Mouse (Mus musculus): ENCODE data around the gene Tmem221. TPM values are rescaled to one million over a fixed set of nuclear protein-coding genes. Genes with fewer than 3 reads are reported as not detected.

Tmem221 gene
- polyA plus RNA-seq, 1 experiment from 2014 or later = 19.1 TPM

DNA sequence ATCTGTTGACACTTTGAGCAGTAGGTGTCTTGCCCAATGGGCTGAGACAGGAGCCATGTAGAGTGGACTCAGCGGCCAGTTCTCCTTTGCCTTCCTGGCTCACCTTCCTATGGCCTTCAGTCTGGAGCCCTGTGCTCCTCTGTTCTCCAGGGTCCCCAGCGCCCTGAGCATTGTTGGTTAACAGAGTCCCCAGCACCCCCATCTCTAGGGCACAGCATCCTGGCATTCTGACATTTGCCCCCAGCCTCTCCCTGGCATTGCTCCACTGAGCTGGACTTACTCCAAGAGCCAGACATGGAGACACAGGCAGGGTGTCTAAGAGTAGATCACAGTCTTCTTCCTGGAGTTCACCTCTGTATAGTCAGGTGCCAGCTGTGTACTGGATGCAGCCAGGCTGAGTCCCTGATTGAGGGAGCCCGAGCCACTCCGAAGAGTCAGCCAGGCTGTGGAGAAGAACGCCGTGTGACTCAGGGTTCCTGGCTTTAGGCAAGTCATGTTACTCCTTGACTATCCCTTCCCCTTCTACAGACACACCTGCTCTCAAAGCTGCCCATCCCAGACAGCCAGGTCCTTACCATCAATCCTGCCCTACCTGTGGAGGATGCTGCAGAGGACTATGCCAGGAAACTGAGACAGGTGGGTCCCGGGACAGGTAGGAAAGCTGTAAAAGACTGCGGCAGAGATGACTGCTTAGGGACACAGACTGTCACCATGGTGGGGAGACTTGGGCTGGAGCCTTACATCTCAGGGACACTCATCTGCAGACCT is 35.1 kb upstream of the Tmem221 start:
- DNase-seq (ENCODE audit: low spot score) (no peak), ATAC-seq (replicated peaks; ENCODE audit: low FRiP score, low read depth) (no peak)
- Histone ChIP-seq H3K27ac (no peak overlapping the region), H3K9me3 (replicated peaks; ENCODE audit: low read length) (no peaks in the 10 kb centered on the region), H3K4me2 (ENCODE audit: low read length) (no peak overlapping the region), H3K9ac (ENCODE audit: low read depth, low read length) (0 out of 2 replicates have a peak overlapping the region, but pooled peaks have one; percentile 14), H3K4me3 (replicated peaks; ENCODE audit: low read depth, low read length) (no peak overlapping the region), H3K36me3 (ENCODE audit: insufficient read depth, low read length) (no peaks in the 10 kb centered on the region), H3K27me3 (ENCODE audit: insufficient read depth, low read length) (no peaks in the 10 kb centered on the region), H3K4me1 (replicated peaks; ENCODE audit: insufficient read depth, low read length) (peaks cover 22% of the 10 kb centered on the region; the same call in 1 of the 2 replicates)
- 87% methylated on average over 8 of the region's 8 CpGs for WGBS
- TF ChIP-seq CTCF (IDR thresholded peaks at IDR 0.05; ENCODE audit: low read depth) = no peak

DNA sequence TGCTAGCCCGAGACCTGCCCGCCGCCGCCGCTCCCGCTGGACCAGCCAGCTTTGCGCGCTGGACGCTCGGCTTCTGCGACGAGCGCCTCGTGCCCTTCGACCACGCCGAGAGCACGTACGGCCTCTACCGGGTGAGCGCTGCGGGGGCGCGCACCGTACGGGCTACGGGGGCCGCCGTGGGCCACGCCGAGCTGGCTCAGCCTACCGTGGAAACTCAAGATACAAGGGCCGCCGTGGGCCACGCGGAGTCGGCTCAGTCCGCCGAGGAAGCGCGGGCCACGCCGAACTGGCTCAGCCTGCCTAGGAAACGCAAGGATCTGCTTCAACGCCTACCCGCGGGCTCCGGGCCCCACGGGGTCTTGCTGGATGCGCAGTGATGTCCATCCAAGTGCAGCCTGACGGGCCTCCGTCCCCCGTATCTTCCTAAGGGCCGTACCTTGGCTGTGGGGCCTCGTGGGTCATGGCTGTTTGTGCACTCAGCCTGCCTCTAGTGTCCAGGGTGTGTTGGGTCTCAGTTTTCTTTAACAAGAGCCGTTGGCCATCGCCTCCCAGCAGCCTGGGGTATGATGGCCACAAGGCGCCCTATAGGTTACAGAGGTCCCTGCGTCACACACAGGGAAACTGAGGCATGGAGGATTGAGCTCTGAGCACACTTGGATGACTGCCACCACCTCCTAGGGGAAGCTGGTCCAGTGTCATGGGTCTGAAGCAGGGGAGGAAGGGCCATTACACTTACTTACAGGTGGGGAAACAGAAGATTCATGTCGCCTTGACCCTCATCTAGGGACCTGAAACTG is 33.9 kb upstream of the Tmem221 start:
- H3K9ac ChIP-seq (ENCODE audit: low read depth, low read length) = peak overlapping the region; percentile 84
- H3K4me2 ChIP-seq (ENCODE audit: low read length) = peak overlapping the region; percentile 95
- ATAC-seq (replicated peaks; ENCODE audit: low FRiP score, low read depth) (peak; percentile 80), DNase-seq (ENCODE audit: low spot score) (peak; percentile 72)
- H3K4me1 ChIP-seq (replicated peaks; ENCODE audit: insufficient read depth, low read length) = peaks cover 22% of the 10 kb centered on the region; the same call in 1 of the 2 replicates
- TF ChIP-seq CTCF (IDR thresholded peaks at IDR 0.05; ENCODE audit: low read depth) = no peak
- WGBS = 3% methylated on average over 60 of the region's 60 CpGs
- no peaks in the 10 kb centered on the region for H3K36me3 ChIP-seq (ENCODE audit: insufficient read depth, low read length)
- H3K27me3 ChIP-seq (ENCODE audit: insufficient read depth, low read length) = no peaks in the 10 kb centered on the region
- peak overlapping the region; percentile 75 for H3K4me3 ChIP-seq (replicated peaks; ENCODE audit: low read depth, low read length)
- no peaks in the 10 kb centered on the region for H3K9me3 ChIP-seq (replicated peaks; ENCODE audit: low read length)
- peak overlapping the region; percentile 99 for H3K27ac ChIP-seq

DNA sequence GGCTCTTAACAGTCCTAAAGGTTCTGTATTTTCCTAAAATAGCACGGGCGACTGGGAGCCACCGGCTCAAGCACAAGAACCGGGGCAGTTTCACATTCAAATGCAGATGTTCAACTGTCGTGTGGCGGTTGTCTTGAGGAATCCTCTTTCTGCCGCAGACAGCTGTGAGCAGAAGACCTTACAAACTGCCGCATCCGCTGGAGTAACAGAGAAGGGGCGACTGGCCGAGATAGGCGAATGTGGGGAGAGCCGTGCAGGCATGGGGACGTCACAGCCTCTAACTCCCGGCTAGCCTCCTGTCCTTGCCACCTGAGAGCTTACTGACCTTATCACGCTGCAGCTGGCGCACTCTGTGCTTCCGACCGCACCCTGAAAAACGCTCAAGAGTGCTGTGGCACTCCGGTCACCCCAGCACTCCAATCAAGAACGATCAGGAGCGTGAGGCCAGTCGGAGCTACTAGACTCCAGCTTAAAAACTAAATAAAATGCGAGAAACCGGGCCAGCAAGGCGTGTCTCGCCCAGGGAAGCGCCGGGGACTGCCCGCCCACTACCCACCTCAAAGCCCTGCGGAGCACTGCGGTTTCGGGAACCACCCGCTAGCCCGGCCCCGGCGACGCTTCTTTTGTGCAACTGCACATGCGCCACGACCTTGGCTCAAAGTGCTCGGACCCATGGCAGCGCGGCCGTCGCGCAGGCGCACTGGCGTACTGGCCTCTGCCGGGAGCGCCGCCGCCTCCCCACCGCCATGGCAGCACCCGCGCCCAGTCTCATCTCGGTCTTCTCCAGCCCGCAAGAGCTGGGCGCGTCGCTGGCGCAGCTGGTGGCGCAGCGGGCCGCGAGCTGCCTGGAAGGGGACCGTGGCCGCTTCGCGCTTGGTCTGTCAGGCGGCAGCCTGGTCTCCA is 33.1 kb upstream of the Tmem221 start, which contains the start of gene Pgls:
Gene Pgls, plus strand, starts transcription at position 706 of the 903 bp plus-strand sequence.
- peak within 1 kb of the TSS; percentile 84 for H3K9ac ChIP-seq (ENCODE audit: low read depth, low read length)
- no peaks in the 10 kb centered on the region for H3K27me3 ChIP-seq (ENCODE audit: insufficient read depth, low read length)
- peak; percentile 81 for ATAC-seq (replicated peaks; ENCODE audit: low FRiP score, low read depth)
- H3K4me3 ChIP-seq (replicated peaks; ENCODE audit: low read depth, low read length) = peak within 1 kb of the TSS; percentile 75
- peak within 1 kb of the TSS; percentile 99 for H3K27ac ChIP-seq
- under 1% methylated on average over 71 of the region's 71 CpGs for WGBS
- H3K4me1 ChIP-seq (replicated peaks; ENCODE audit: insufficient read depth, low read length) = peaks cover 22% of the 10 kb centered on the region; the same call in 1 of the 2 replicates
- peak within 1 kb of the TSS; percentile 95 for H3K4me2 ChIP-seq (ENCODE audit: low read length)
- no peak for TF ChIP-seq CTCF (IDR thresholded peaks at IDR 0.05; ENCODE audit: low read depth)
- no peaks in the 10 kb centered on the region for H3K36me3 ChIP-seq (ENCODE audit: insufficient read depth, low read length)
- DNase-seq (ENCODE audit: low spot score) = peak; percentile 95
- H3K9me3 ChIP-seq (replicated peaks; ENCODE audit: low read length) = no peaks in the 10 kb centered on the region

DNA sequence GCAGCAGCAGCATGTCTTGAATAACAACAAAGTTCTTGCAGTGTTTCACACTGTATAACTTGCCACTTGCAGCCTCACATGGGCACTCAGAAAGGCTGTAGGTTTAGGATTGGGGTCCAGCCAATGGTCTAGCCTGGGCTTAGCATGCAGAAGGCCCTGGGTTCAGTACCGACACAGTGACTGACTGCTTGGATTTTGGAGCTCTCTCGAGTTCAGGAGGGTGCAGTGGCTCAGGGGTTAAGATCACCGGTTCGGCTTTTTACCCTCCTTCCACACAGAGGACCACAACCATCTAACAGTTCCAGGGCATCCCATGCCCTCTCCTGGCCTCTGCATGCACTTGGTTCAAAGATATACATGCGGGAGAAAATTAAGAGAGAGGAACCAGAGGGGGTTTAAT is 32.3 kb upstream of the Tmem221 start:
- H3K9me3 ChIP-seq (replicated peaks; ENCODE audit: low read length) = no peaks in the 10 kb centered on the region
- ATAC-seq (replicated peaks; ENCODE audit: low FRiP score, low read depth) (no peak), DNase-seq (ENCODE audit: low spot score) (no peak)
- peak overlapping the region; percentile 75 for H3K4me3 ChIP-seq (replicated peaks; ENCODE audit: low read depth, low read length)
- H3K27ac ChIP-seq = peak overlapping the region; percentile 99; the same call in 1 of the 2 replicates
- no peaks in the 10 kb centered on the region for H3K27me3 ChIP-seq (ENCODE audit: insufficient read depth, low read length)
- H3K4me2 ChIP-seq (ENCODE audit: low read length) = peak overlapping the region; percentile 95
- peak overlapping the region; percentile 84 for H3K9ac ChIP-seq (ENCODE audit: low read depth, low read length)
- no peaks in the 10 kb centered on the region for H3K36me3 ChIP-seq (ENCODE audit: insufficient read depth, low read length)
- no peak for TF ChIP-seq CTCF (IDR thresholded peaks at IDR 0.05; ENCODE audit: low read depth)
- peaks cover 19% of the 10 kb centered on the region; the same call in 1 of the 2 replicates for H3K4me1 ChIP-seq (replicated peaks; ENCODE audit: insufficient read depth, low read length)
- WGBS = 11% methylated on average over 5 of the region's 5 CpGs

DNA sequence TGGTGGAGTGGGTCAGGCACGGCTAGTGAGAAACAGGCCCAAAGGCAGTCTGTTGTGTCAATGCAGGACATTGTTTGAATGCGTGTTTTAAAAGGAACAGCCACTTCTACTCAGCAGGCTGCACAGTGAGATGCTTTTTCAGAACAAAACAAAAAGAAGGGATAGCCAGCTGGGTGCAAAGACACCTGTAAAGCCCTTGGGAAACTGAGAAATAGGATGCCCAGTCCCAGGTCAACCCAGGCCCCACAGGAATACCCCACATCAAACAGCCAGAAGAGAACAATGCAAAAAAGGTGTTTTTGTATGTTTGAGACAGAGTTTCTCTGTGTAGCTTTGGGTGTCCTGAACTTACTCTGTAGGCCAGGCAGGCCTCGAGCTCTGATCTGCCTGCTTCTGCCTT is 30.1 kb upstream of the Tmem221 start:
- no peak overlapping the region for H3K9ac ChIP-seq (ENCODE audit: low read depth, low read length)
- 77% methylated on average over 3 of the region's 3 CpGs for WGBS
- H3K36me3 ChIP-seq (ENCODE audit: insufficient read depth, low read length) = peaks cover 15% of the 10 kb centered on the region; the same call in 1 of the 2 replicates
- no peak overlapping the region for H3K4me2 ChIP-seq (ENCODE audit: low read length)
- no peak overlapping the region for H3K27ac ChIP-seq
- no peak for DNase-seq (ENCODE audit: low spot score)
- no peak overlapping the region for H3K4me3 ChIP-seq (replicated peaks; ENCODE audit: low read depth, low read length)
- H3K9me3 ChIP-seq (replicated peaks; ENCODE audit: low read length) = no peaks in the 10 kb centered on the region
- peaks cover 12% of the 10 kb centered on the region; the same call in 1 of the 2 replicates for H3K4me1 ChIP-seq (replicated peaks; ENCODE audit: insufficient read depth, low read length)
- no peak for ATAC-seq (replicated peaks; ENCODE audit: low FRiP score, low read depth)
- H3K27me3 ChIP-seq (ENCODE audit: insufficient read depth, low read length) = no peaks in the 10 kb centered on the region
- no peak for TF ChIP-seq CTCF (IDR thresholded peaks at IDR 0.05; ENCODE audit: low read depth)

Measured in kidney, postnatal 0 days (tissue).